Mouse (Mus musculus): ENCODE results near the gene Slc16a1.

Slc16a1 gene

GRCm38 (mm10) chr3:104638403-104638779, at the start of gene Slc16a1:
Gene Slc16a1 (plus strand): TSS chr3:104638668.
- DNase-seq: peak; percentile 93 to 97

DNA sequence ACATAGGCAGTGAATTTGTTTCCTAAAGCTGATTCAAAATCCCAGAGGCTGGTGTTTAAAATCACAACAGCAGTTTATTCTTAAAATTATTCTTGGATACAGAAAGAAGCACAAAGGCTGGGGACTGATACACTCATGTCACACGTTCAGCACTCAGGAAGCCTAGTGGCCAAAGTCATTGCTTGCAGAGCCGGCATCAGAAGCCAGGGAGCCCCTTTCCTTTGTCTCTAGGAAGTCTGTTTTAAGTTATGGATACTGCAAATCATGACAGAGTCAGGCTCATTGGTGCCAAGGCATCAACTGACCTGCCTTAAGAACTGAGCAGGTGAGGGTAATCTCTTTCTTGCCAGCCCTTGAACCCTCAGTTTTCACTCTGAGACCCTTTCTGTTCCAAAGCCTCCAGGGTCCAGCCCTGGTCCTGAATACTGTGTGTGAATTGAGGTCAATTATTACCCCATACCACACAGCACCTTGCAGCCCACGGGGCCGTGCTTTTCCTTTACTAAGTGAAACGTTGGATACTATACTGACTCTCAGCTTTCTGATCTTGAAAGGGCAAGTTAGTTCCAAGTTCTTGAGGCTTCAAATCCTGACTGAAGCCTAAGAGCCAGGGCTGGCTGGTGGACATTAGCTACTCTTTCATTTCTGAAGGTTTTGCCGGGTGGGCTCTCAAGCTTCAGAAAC, 41.9 kb upstream of the Slc16a1 start:
- peak; percentile 54 to 61 for DNase-seq

GRCm38 (mm10) chr3:104597135-104597764, 41.2 kb upstream of the Slc16a1 start:
- peak; percentile 89 to 96 for DNase-seq

DNA sequence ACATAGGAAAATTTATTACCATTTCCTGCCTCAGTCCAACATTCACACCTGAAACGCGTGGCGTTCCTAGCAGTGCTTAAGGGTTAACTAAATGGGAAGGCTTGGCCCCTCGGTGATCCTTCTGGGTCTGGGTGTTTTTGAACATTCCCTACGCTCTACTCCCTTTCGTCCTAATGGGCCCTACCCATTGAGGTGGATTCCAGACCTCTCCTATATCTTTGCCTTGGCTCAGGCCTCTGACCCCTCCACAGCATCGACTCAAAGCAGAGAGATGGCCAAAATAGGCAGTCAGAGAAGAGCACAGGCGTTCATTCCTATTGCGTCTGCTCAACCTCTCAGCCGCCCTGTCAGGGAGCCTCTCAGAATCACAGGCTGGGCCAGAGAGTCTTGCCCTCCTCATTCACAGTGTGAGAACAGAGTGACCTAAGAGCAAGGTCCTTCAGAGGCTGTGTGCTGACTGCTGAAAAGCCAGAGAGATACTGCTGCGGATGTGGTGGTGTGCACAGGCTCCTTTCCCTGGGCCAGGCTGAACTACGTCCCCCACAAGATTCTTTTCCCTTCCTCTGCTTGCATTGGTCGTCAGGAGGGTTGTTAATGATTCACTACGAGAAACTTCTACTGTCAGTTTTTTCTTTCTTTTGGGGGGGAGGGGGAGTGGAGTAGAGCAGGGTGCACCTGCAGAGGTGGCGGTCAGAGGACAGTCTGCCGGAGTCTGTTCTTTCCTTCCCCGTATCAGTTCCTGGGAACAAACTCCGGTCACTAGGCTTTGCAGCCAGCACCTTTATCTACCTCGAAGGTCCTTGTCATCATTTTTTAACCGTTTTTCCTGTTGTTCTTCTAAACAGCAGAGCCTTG, 38.9 kb upstream of the Slc16a1 start:
- DNase-seq: peak in 1 of 2 experiments; percentile 16

DNA sequence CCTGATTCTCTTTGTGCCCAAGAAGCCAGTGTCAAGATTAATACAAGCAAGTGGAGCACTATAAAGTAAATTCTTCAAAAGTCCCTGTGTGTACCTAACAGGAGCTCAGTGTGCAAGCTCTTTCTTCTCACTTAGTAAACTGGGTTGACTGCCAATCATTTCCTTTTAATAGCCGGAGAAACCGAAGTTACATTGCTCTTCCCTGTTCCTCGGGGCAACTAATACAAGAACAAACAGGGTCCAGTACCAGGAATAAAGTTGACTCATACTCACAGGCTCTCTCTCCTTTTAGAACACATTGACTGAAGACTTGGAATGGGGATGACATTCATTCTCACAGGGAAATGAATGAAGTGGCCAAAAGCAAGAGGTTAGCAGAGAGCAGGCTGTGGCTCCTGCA, 37.8 kb upstream of the Slc16a1 start:
- DNase-seq: no peak

- no peak for DNase-seq
These were observed 36.8 kb upstream of the Slc16a1 start for GRCm38 (mm10) chr3:104601680-104602079.

GRCm38 (mm10) chr3:104609690-104610380, 28.6 kb upstream of the Slc16a1 start:
- DNase-seq: no peak

DNA sequence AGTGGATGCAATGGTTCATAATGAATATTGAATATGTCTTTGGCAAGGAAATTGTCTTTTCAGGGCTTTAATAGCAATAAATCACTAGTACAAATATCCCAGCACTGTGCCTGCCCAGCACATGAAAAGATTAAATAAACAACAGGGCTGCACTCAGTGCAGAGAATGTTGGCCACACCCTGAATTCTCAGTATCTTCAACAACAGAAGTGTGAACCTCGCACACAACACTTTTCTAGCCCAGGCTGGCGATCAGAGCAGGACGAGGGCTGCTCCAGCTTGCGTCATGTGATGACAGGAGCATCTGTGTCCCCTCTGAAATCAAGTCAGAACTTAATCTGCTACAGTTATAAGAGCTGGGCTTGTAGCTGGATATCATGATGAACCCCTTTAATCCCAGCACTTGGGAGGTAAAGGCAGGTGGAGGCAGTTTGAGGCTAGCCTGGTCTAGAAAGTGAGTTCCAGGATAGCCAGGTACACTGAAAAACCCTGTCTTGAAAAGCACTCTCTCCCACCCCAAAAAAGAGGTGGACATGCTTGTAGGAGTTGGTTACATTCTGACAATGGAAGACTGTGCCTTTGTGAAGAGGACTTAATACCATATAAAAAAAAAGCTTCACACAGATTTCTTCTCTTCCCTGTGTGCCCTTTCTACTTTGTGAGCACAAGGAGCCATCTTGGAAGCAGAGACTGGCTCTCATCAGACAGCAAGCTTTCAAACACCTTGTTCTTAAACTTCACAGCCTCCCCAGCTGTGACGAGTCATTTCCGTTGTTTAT, 27.8 kb upstream of the Slc16a1 start:
- no peak for DNase-seq

DNA sequence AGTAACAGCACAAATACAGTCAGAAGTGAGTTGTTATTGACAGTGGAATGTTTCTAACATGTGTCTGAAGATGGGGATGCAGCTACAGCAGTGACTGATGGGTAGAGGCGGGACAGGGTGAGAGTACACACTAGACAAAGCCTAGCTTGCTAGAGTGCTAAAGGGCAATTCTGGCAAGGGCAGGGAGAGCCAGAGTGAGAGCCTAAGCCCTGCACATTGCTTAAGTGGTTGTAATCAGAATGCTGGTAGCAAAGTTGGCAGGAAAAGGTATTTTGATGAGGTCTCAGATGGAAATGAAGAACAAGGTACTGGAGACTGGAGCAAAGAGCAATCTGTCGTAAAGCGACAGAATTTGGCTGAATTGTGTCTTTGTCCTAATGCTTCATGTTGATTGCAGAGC, 26.5 kb upstream of the Slc16a1 start:
- DNase-seq: peak in 1 of 2 experiments; percentile 11

- peak in 1 of 2 experiments; percentile 15 for DNase-seq
These were observed 25.4 kb upstream of the Slc16a1 start for GRCm38 (mm10) chr3:104613102-104613501.

DNA sequence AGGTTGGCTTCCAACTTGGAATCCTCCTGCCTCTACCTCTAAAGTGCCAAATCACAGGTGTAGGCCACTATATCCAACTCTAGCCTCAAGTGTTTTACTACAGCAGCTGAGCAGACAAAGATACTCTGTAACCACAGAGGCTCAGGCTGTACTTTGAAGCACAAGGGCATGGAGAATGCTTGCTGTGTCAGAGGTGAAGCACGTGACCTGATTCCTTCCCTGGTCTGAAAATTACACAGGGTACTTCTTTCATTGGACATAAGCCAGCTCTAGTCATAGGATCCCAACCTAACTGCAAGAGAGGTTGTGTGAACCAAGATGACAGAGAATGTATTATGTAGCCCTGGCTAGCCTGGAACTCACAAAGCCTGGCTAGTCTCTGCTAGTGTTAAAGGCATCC, 24.4 kb upstream of the Slc16a1 start:
- no peak for DNase-seq

GRCm38 (mm10) chr3:104615216-104615615, 23.3 kb upstream of the Slc16a1 start:
- no peak for DNase-seq

DNA sequence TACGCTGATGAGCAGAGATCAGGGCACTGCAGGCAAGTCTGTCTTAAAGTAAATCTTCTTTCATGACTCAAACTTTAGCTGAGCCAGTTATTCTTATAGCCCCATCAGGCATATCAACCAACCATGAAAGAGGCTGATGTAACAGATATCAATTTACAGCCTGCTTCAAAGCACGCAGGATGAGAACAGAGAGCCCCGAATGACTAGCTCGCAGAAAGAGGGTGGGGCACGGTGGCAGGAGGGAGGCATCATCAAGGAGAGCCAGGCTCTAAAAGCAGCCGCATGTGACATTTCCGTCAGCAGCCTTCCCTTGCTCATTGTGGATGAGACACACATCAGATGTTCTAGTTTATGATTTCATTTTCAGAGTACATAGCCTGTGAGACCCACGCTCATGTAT, 22.3 kb upstream of the Slc16a1 start:
- DNase-seq: no peak

DNA sequence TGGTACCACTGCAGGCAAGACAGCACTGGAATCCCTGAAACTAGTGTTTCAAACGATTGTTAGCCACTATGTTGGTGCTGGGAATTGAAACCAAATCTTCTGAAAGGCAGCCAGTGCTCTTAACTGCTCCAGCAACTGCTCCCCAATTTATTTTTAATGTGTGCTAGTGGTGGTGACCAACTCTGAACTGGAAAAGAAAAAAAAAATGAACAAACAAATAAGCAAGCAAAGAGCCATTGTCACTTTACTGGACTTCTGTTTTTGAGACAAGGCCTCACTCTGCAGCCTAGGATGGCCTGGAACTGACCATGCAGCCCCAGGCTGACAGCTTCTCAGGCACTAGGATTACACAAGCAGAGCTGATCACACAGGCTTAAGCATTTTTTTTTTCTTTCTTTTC, 16.6 kb upstream of the Slc16a1 start:
- DNase-seq: no peak

DNA sequence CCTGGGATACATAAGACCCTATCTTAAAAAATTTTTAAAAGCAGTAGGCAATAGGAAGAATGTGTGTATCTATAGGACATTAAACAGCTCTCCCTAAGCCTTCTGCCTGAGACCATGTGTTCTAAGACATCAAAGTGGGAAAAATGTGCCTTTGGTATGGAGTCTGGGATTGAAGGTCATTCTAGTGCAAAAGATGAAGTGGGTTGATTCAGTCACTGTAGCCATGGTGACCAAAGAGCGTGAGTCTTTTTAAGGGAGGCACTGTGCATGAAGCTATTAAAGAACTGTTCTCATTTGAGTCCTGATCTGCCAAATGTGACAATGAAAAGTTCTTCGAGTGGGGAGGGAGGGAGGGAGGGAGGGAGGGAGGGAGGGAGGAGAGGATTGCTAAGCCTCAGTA, 8.7 kb upstream of the Slc16a1 start:
- DNase-seq: no peak

DNA sequence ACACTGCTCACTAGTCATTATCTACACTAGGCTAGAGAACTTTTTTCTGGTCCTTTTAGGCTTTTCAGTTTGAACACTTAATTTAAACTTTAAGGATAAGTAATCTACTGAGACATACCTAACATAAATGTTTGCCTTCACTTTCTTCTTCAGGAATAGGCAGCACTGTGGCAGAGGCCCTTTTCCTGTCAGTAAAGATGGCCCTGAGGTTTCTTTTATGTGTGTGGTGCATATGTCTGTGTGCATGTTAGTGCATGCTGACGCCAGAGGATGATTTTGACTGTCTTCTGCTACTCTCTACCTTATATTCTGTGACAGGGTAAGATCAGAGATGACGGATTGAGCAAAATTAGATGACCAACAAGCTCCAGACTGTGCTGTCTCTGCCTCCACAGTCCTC, 7.5 kb upstream of the Slc16a1 start:
- no peak for DNase-seq

- DNase-seq: no peak
These were observed 5.8 kb upstream of the Slc16a1 start for GRCm38 (mm10) chr3:104632560-104633162.

DNA sequence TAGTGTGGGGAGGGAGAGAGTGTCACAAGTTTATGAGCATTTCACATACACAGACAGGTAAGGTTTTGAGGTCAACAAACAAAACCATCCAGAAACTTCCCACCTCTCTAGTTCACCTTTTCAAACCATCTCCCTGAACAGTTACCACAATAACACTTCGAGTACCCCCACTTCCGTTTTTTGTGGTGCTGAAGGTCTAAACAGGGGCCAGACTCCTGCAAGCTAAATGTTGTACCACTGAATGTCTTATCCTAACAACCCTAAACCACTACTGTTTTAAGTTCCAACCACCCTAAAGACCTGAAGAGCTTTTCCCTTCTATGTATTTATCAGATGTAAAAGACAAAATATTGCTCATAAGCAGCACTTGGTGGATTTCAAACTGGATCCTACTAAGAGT, 2.0 kb upstream of the Slc16a1 start:
- no peak for DNase-seq

- peak in 1 of 2 experiments; percentile 29 for DNase-seq
These were observed 753 bp upstream of the Slc16a1 start for GRCm38 (mm10) chr3:104637427-104638402.

DNA sequence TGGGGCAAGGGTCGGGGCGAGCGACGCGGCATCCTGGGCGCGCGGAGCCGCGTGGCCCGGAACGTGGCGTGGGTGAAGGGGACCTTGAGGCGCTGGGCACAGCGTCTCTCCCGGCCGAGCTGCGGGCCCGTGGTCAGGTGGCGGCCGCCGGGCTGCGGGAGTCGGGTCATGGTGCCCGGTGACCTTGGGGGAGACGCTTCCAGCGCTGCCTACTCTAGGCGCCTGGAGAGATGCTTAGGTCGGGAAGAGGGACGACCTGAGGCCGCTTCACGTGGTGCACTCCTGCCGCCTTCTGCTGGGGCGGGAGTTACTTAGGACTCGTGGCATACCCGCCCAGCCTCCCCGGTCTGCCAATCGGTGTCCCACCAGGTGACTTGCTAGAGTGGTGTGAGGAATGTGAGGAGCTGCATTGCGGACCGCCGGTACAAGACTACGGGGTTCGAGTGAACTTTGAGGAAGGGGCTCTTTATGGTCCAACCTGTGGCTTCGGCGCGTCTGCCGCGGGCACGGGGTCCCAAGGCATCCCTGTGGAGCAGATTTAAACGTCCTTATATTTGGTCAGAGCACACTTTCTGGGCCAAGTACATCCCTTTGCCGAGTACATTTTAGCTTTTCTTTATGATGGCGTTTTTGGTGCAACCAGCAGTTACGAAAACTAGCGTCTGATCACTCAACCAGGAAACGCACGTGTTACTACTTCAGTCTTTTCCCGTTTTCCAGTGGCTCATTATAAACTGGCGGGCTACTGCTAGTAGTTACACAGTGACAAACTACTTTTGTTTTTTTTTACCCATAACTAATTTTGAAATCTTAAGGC, 672 bp downstream of the Slc16a1 start:
- peak in 1 of 2 experiments; percentile 63 for DNase-seq

Measured in cerebellum, postnatal 10 days (tissue).